Mouse (Mus musculus) urinary bladder, postnatal 10 days (tissue): Measurements from ENCODE around the gene Ndufb3.
"Not testable (repeated sequence)": the region's sequence is repeated elsewhere in the genome, so short reads cannot be mapped to it uniquely, and the experiment has no call there.

Experiments
- DNase-seq: peaks from one replicate; pipeline ENCODE4 v3.0.0; 2022; ENCODE audit warnings: low spot score

The Ndufb3 gene

GRCm38 (mm10) chr1:58586171-58586997, at the start of gene Ndufb3, which contains the start of gene Fam126b:
TSS of gene Ndufb3 (plus strand) at chr1:58586384.
TSS of gene Fam126b (minus strand) at chr1:58586323.
- DNase-seq, result peak; percentile 51

- DNase-seq, result no peak
These were observed 44.8 kb upstream of the Ndufb3 start for GRCm38 (mm10) chr1:58541386-58541785.

DNA sequence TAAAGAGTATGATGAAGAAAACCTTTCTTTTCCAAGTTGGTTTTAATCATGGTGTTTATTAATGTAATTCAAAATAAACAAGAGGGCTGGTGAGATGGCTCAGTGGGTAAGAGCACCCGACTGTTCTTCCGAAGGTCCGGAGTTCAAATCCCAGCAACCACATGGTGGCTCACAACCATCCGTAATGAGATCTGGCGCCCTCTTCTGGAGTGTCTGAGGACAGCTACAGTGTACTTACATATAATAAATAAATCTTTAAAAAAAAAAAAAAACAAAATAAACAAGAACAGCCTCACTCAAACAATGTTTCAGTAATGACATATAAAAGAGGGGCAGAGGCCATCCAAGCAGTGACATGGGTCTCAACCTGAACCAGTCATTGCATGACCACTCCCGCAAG, 25.8 kb upstream of the Ndufb3 start:
- not testable (repeated sequence) for DNase-seq

GRCm38 (mm10) chr1:58562455-58562854, 23.7 kb upstream of the Ndufb3 start:
- DNase-seq, result no peak

- no peak for DNase-seq
These were observed 21.2 kb upstream of the Ndufb3 start for GRCm38 (mm10) chr1:58564981-58565380.

GRCm38 (mm10) chr1:58566621-58567020, 19.6 kb upstream of the Ndufb3 start:
- no peak for DNase-seq

- no peak for DNase-seq
These were observed 17.6 kb upstream of the Ndufb3 start for GRCm38 (mm10) chr1:58568456-58569130.

GRCm38 (mm10) chr1:58570437-58570836, 15.7 kb upstream of the Ndufb3 start:
- no peak for DNase-seq

GRCm38 (mm10) chr1:58579179-58579578, 7.0 kb upstream of the Ndufb3 start:
- DNase-seq, result no peak

GRCm38 (mm10) chr1:58582611-58583010, 3.6 kb upstream of the Ndufb3 start:
- DNase-seq, result no peak

DNA sequence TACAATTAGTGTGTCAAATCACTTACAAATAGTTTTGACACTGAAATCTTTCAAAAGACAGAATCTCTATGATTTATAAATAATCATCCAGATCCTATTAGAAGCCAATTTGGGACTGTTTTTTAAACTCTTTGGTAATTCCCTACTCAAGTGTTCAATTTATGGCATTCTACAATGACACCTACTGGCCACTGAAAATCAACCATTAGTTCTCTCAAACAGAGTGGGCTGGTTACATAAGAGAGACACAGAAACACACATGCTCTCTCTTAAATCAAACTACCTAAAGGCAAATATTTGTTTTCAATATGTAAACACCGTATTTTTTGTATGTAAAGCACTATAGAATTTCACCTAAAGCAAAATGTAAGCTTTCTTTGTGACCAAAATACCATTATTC, 1.9 kb upstream of the Ndufb3 start:
- DNase-seq, result no peak

GRCm38 (mm10) chr1:58585373-58586170, 612 bp upstream of the Ndufb3 start:
- no peak for DNase-seq

DNA sequence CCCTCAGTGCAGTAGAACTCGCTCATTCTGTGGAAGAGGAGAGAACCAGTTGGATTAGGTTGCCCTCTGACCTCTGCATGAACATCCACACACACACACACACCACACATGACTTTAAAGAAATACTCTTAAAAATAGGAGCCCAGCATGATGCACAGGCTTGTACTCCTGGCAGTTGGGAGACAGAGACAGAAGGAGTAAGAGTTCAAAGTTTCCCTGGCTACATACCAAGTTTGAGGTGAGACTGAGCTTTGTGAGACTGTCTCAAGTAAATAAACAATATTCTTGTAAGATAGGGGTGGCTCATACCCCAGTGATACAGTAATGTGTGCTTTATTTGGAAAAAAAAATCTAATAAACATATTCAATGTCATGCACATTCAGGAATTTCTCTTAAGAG, 1.3 kb downstream of the Ndufb3 start:
- DNase-seq, result no peak

- DNase-seq, result no peak
These were observed 16.5 kb downstream of the Ndufb3 start for GRCm38 (mm10) chr1:58602681-58603080.

DNA sequence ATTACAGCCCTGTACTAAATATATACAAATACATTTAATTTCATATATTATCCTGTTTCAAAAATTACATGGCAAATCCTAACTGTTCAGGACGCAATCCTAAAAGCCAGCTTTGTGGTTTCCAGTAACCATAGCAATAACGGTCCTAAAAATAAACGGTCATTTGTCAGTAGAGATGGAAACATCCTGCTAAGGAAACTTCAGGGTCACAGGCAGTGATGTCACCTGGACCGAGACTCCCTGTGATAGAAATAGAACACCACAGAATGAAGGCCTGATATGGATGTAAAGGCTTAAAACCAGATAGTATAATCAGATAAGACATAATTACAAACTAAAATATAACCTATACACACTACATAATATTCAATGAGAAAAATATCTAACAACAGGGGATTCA, 17.6 kb downstream of the Ndufb3 start:
- no peak for DNase-seq

DNA sequence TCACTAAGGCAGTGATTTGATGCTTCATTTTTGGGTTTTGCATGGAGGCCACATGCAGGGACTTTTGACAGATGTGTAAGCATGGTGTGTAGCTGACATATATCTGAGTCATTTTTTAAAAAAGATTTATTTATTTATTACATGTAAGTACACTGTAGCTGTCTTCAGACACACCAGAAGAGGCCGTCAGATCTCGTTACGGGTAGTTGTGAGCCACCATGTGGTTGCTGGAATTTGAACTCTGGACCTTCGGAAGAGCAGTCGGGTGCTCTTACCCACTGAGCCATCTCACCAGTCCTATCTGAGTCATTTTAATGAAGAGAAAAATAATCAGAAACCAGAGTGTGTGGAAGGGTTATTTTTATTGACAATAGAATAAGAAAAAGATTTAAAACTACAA, 23.4 kb downstream of the Ndufb3 start:
- not testable (repeated sequence) for DNase-seq

- no peak for DNase-seq
These were observed 24.0 kb downstream of the Ndufb3 start for GRCm38 (mm10) chr1:58610166-58610565.

GRCm38 (mm10) chr1:58610611-58611010, 24.4 kb downstream of the Ndufb3 start:
- no peak for DNase-seq

DNA sequence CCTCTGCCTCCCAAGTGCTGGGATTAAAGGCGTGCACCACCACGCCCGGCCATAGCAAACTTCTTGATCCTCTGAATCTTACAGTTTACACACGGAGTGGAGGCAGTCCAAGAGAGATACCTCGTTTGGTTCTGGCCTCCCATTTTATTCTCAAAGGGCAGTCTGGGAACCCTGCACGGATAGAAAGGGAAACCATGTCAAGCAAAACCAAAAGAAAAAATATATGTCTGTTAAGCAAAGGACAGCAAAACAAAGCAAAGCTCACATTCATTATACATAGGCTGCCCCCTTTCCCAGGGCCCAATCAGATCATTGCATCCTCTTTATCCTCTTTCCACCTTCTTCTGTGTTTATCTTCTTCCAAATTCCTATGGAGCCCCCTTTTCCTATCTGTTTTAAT, 27.6 kb downstream of the Ndufb3 start:
- DNase-seq, result peak; percentile 20

- DNase-seq, result no peak
These were observed 28.2 kb downstream of the Ndufb3 start for GRCm38 (mm10) chr1:58614424-58614823.

- no peak for DNase-seq
These were observed 29.0 kb downstream of the Ndufb3 start for GRCm38 (mm10) chr1:58615146-58615545.

- DNase-seq, result no peak
These were observed 30.0 kb downstream of the Ndufb3 start for GRCm38 (mm10) chr1:58616176-58616575.

- no peak for DNase-seq
These were observed 30.9 kb downstream of the Ndufb3 start for GRCm38 (mm10) chr1:58617076-58617475.
